Mouse (Mus musculus) hindbrain, embryonic 15.5 days (tissue): ENCODE data around the gene Efcab11. TPM values are rescaled to one million over a fixed set of nuclear protein-coding genes. Genes with fewer than 3 reads are reported as not detected.

ENCODE experiments used
- ATAC-seq: fragments of 200-750 bp; cut with Nextera tagmentation; 2 replicates; pipeline ENCODE4 v1.8.0; 2017; ENCODE audit warnings: low read depth, moderate number of reproducible peaks, moderate TSS enrichment; ENCODE audit not compliant: low FRiP score
- H3K27ac ChIP-seq: fragments of 300-500 bp; sonication (generic); replicated peaks from 2 replicates; pipeline ENCODE4 v1.5.1; 2015; ENCODE audit warnings: mild to moderate bottlenecking, inconsistent platforms
- H3K27me3 ChIP-seq: fragments of 300-500 bp; sonication (generic); 2 replicates; pipeline ENCODE4 v1.6.1; 2015; ENCODE audit warnings: control low read depth, inconsistent platforms
- H3K36me3 ChIP-seq: fragments of 300-500 bp; sonication (generic); 2 replicates; pipeline ENCODE4 v1.6.1; 2015; ENCODE audit warnings: control low read depth, inconsistent platforms
- H3K4me1 ChIP-seq: fragments of 300-500 bp; sonication (generic); replicated peaks from 2 replicates; pipeline ENCODE4 v1.6.1; 2015; ENCODE audit warnings: control low read depth, inconsistent platforms
- H3K4me2 ChIP-seq: fragments of 300-500 bp; sonication (generic); 2 replicates; pipeline ENCODE4 v1.6.1; 2015; ENCODE audit warnings: moderate library complexity, mild to moderate bottlenecking, inconsistent platforms
- H3K4me3 ChIP-seq: fragments of 300-500 bp; sonication (generic); 2 replicates; pipeline ENCODE4 v1.5.1; 2015; ENCODE audit warnings: mild to moderate bottlenecking, inconsistent platforms
- H3K9ac ChIP-seq: fragments of 300-500 bp; sonication (generic); 2 replicates; pipeline ENCODE4 v1.6.1; 2015; ENCODE audit warnings: inconsistent platforms
- H3K9me3 ChIP-seq: fragments of 300-500 bp; sonication (generic); 2 replicates; pipeline ENCODE4 v1.6.1; 2016; ENCODE audit warnings: control low read depth, inconsistent platforms
- WGBS: fragments of 180-500 bp; shearing (Covaris S2); methylation state at CpG from one replicate; pipeline ENCODE4 v1.1.7; 2015; 5-methylcytosine and 5-hydroxymethylcytosine counted together
- polyA plus RNA-seq: library from polyadenylated mRNA; unstranded; fragments of >200 nt; fragmentation: Nextera tagmentation; extraction: Ambion mirVana; gene quantifications from 2 replicates; pipeline ENCODE4 v1.2.1, GENCODE M21; 2015

The Efcab11 gene
- polyA plus RNA-seq, 1 experiment from 2014 or later, result 5.2 TPM

DNA sequence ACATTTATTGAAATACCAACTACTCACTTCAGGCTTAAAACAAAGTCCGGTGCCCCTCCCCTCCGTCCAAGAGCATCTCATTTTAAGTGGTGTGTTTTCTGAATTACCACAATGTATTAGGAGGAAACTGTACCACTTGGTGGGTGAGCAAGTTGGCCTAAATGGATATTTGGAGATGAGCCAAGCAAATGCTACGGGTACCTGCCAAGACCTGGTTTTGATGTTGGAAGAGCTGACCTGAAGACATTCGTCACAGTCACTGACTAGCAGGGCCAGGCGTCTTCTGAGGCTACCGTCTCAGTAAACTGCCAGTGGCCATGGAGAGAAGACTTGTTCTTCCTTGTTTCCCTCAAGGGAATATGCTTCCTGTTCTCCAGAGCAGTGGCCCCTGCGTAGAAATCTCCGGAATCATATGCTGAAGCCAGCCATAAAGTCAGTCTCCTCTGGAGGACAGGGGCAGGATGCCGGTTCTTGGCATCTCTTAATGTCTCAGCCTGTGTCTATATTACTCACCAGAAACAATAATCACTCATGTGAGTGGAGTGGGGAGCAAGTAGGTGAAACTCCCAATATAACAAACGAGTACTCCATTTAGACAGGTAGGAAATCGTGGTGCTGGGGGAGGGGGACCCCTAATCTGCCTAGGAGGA is 198.7 kb downstream of the Efcab11 start:
- H3K9ac ChIP-seq, result no peak overlapping the region
- no peaks in the 10 kb centered on the region for H3K36me3 ChIP-seq
- H3K27ac ChIP-seq, result no peak overlapping the region
- no peaks in the 10 kb centered on the region for H3K9me3 ChIP-seq
- ATAC-seq, result no peak
- no peak overlapping the region for H3K4me2 ChIP-seq
- no peaks in the 10 kb centered on the region for H3K4me1 ChIP-seq
- WGBS, result 75% methylated on average over 11 of the region's 11 CpGs
- no peaks in the 10 kb centered on the region for H3K27me3 ChIP-seq
- H3K4me3 ChIP-seq, result no peak overlapping the region

DNA sequence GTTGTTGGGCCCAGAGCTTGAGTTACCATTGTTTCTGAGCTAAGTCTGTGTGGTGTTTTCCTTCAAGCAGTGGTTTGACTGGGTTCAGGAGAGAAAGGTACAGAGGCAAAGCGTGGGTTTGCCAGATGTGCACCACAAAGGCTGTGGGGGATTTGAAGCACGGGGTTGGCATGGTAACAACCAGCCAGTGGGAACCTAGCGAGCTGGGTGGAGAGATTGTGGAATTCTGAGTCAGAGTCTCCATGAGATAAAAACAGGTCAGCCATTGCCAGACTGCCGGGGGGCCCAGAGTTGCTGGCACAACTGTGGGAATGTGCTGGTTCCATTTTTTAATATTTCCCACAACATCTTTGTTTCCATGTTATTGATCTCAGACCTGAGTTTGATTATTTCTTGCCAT is 202.6 kb downstream of the Efcab11 start:
- no peaks in the 10 kb centered on the region for H3K9me3 ChIP-seq
- H3K4me2 ChIP-seq, result no peak overlapping the region
- no peak for ATAC-seq
- no peak overlapping the region for H3K4me3 ChIP-seq
- H3K9ac ChIP-seq, result no peak overlapping the region
- no peaks in the 10 kb centered on the region for H3K4me1 ChIP-seq
- no peaks in the 10 kb centered on the region for H3K27me3 ChIP-seq
- H3K27ac ChIP-seq, result no peak overlapping the region
- 42% methylated on average over 4 of the region's 4 CpGs for WGBS
- H3K36me3 ChIP-seq, result no peaks in the 10 kb centered on the region

GRCm38 (mm10) chr12:99671866-99672191 is 212.4 kb downstream of the Efcab11 start:
- Histone ChIP-seq H3K4me2 (no peak overlapping the region), H3K9me3 (no peaks in the 10 kb centered on the region), H3K27ac (no peak overlapping the region), H3K9ac (no peak overlapping the region), H3K27me3 (no peaks in the 10 kb centered on the region), H3K4me1 (peaks cover 20% of the 10 kb centered on the region), H3K36me3 (no peaks in the 10 kb centered on the region), H3K4me3 (no peak overlapping the region)
- no peak for ATAC-seq
- WGBS, result 63% methylated on average over 4 of the region's 4 CpGs

GRCm38 (mm10) chr12:99671162-99671865 is 212.9 kb downstream of the Efcab11 start:
- Histone ChIP-seq H3K36me3 (no peaks in the 10 kb centered on the region), H3K4me3 (no peak overlapping the region), H3K9ac (no peak overlapping the region), H3K4me2 (peak overlapping the region; percentile 23; the same call in 1 of the 2 replicates), H3K27me3 (no peaks in the 10 kb centered on the region), H3K27ac (no peak overlapping the region), H3K4me1 (peaks cover 20% of the 10 kb centered on the region), H3K9me3 (no peaks in the 10 kb centered on the region)
- WGBS, result 45% methylated on average over 12 of the region's 12 CpGs
- ATAC-seq, result peak; percentile 65; the same call in 1 of the 2 replicates

GRCm38 (mm10) chr12:99670762-99671152 is 213.5 kb downstream of the Efcab11 start:
- H3K4me1 ChIP-seq, result peaks cover 20% of the 10 kb centered on the region
- no peaks in the 10 kb centered on the region for H3K36me3 ChIP-seq
- peak overlapping the region; percentile 23 for H3K4me2 ChIP-seq
- 47% methylated on average over 7 of the region's 7 CpGs for WGBS
- H3K27ac ChIP-seq, result no peak overlapping the region
- ATAC-seq, result peak; percentile 69; the same call in 1 of the 2 replicates
- H3K4me3 ChIP-seq, result no peak overlapping the region
- H3K9ac ChIP-seq, result no peak overlapping the region
- no peaks in the 10 kb centered on the region for H3K27me3 ChIP-seq
- H3K9me3 ChIP-seq, result no peaks in the 10 kb centered on the region

DNA sequence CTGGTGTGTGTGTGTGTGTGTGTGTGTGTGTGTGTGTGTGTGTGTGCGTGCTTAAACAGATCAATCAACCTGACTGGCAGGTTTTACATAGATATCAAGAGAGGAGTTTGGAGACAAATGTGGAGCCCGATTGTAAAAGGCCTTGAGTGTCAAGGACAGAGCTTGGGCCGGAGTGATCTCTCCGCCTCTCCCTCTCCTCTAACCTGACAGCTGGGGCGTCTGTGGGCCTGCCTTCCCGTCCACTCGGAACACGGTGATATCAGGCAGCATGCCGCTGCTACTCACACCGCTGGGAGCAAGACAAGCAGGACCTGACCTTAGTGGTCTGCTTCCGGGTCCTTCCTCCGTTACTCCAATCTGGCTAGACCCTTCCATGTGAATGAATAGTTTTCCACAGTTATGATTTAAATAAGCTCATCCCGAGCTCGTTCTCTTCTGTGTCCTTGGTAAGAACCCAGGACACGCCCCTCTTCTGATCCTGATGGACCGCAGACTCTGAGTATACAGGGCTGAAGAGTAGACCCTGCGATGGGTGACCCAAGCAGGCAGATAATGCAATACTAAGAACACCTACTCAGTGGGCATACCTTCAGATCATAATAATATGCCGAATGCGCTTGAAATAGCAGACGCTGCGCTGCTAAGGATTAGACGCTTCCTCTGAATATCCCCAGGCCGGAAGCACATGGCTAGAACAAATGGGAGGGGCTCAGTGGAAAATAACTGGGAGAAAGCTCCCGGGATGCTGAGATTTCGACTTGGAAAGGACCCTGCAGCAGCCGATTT is 214.1 kb downstream of the Efcab11 start:
- WGBS, result 68% methylated on average over 26 of the region's 26 CpGs

GRCm38 (mm10) chr12:99654991-99655880 is 229.0 kb downstream of the Efcab11 start:
- H3K4me1 ChIP-seq, result no peaks in the 10 kb centered on the region
- ATAC-seq, result no peak
- H3K4me2 ChIP-seq, result no peak overlapping the region
- WGBS, result 75% methylated on average over 19 of the region's 19 CpGs
- no peak overlapping the region for H3K9ac ChIP-seq
- H3K4me3 ChIP-seq, result no peak overlapping the region
- H3K9me3 ChIP-seq, result no peaks in the 10 kb centered on the region; the same call in 1 of the 2 replicates
- H3K27ac ChIP-seq, result no peak overlapping the region
- H3K36me3 ChIP-seq, result no peaks in the 10 kb centered on the region
- H3K27me3 ChIP-seq, result no peaks in the 10 kb centered on the region

More for the DNA sequence above, 214.1 kb downstream of the Efcab11 start:
- H3K36me3 ChIP-seq, result no peaks in the 10 kb centered on the region
- H3K9ac ChIP-seq, result no peak overlapping the region
- peaks cover 20% of the 10 kb centered on the region for H3K4me1 ChIP-seq
- H3K9me3 ChIP-seq, result no peaks in the 10 kb centered on the region
- peak; percentile 56; the same call in 1 of the 2 replicates for ATAC-seq
- H3K27me3 ChIP-seq, result no peaks in the 10 kb centered on the region
- no peak overlapping the region for H3K27ac ChIP-seq
- H3K4me3 ChIP-seq, result no peak overlapping the region
- peak overlapping the region; percentile 23 for H3K4me2 ChIP-seq

DNA sequence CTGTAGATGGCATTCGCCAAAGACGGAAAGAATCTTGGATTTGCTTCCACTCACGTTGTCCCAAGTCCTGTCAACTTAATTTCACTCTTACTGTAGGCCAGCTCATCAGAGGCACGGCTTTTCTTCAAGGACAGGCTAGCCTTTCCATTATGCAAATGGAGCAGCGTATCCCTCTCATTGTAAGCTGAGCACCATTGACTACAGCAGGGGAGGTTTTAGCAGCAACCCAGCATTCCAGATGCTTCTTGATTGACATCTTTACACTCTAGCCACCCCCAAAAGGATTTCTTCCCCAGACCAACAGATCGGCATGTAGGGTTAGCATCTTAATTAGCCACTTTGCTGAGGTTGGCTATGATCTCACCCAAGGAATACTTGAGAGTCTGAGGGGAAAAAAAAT is 231.8 kb downstream of the Efcab11 start:
- WGBS, result 46% methylated on average over 6 of the region's 6 CpGs
- no peaks in the 10 kb centered on the region for H3K9me3 ChIP-seq
- H3K4me3 ChIP-seq, result no peak overlapping the region
- no peak for ATAC-seq
- no peaks in the 10 kb centered on the region for H3K4me1 ChIP-seq
- no peak overlapping the region for H3K4me2 ChIP-seq
- H3K9ac ChIP-seq, result no peak overlapping the region
- no peak overlapping the region for H3K27ac ChIP-seq
- H3K36me3 ChIP-seq, result no peaks in the 10 kb centered on the region
- no peaks in the 10 kb centered on the region for H3K27me3 ChIP-seq

DNA sequence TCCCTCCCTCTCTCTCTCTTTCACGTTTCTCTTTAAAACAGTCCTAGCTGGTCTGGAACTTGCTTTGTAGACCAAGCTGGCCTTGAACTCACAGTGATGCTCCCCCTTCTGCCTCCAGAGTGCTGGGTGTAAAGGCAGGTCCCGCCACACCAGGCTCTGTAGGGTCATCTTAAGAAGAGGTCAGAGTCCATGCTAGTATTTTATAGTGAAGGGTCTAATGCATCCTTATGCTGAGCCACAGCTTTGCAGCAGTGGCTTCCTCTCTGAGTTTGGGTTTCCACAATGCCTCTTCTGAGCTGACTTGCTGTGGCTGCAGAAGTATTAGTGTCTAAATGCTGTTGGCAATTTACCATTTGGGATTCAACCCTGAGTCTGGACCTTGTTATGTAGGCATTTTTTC is 234.5 kb downstream of the Efcab11 start:
- Histone ChIP-seq H3K4me2 (no peak overlapping the region), H3K9me3 (no peaks in the 10 kb centered on the region), H3K4me3 (no peak overlapping the region), H3K36me3 (no peaks in the 10 kb centered on the region), H3K27me3 (no peaks in the 10 kb centered on the region), H3K4me1 (no peaks in the 10 kb centered on the region), H3K27ac (no peak overlapping the region), H3K9ac (no peak overlapping the region)
- WGBS, result 71% methylated on average over 2 of the region's 2 CpGs
- ATAC-seq, result no peak

DNA sequence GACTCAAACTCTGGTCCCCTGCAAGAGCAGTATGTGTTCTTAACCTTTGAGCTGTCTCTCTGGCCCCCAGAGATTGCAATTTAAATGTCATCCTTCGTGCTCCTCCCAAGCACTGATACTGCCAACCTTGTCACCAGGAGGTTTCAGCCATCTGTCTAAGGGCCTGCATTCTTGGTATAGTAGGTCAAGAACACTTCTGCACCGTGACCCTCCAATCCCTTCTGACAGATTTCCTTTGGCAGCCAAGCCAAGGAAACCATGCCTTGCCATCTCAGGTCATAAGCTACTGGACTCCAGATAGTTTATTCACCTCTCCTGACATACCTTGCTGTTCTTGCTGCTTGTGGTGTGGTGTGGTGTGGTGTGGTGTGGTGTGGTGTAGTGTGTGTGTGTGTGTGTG is 235.5 kb downstream of the Efcab11 start:
- no peak for ATAC-seq
- H3K9ac ChIP-seq, result no peak overlapping the region
- H3K27me3 ChIP-seq, result no peaks in the 10 kb centered on the region
- no peak overlapping the region for H3K27ac ChIP-seq
- 83% methylated on average over 2 of the region's 2 CpGs for WGBS
- no peak overlapping the region for H3K4me2 ChIP-seq
- no peaks in the 10 kb centered on the region for H3K9me3 ChIP-seq
- no peaks in the 10 kb centered on the region for H3K36me3 ChIP-seq
- no peak overlapping the region for H3K4me3 ChIP-seq
- H3K4me1 ChIP-seq, result no peaks in the 10 kb centered on the region

- Histone ChIP-seq H3K9ac (no peak overlapping the region), H3K4me2 (no peak overlapping the region), H3K27me3 (no peaks in the 10 kb centered on the region), H3K4me3 (no peak overlapping the region), H3K27ac (no peak overlapping the region), H3K9me3 (no peaks in the 10 kb centered on the region), H3K4me1 (no peaks in the 10 kb centered on the region), H3K36me3 (no peaks in the 10 kb centered on the region)
- no peak for ATAC-seq
- 87% methylated on average over 11 of the region's 11 CpGs for WGBS
These were observed 237.5 kb downstream of the Efcab11 start for GRCm38 (mm10) chr12:99646556-99647354.
